In genomic region chr6:59354943-59355342, GRCm38 (mm10) we compare ENCODE assay signal across 23 mouse cellular contexts.
"Had no signal": no experiment of that assay in that cellular context is flagged by ENCODE, and none has a peak within 500 bp of the region (broad histone marks: within the 10 kb centered on the region; RNA-seq: fewer than 3 reads in every experiment).

No protein-coding gene starts in this region.

- DNase-seq: gastrocnemius, postnatal 14 days; heart, adult 18-20 months; heart, postnatal 10 days; heart, postnatal 4 days; kidney, adult 18-20 months; kidney, adult 8-10 months; kidney, postnatal 10 days; kidney, postnatal 4 days; left cerebral cortex, postnatal 4 days had no signal

- H3K27me3 ChIP-seq: heart, embryonic 12.5 days; hindbrain, embryonic 13.5 days; hindbrain, embryonic 15.5 days; intestine, embryonic 15.5 days; limb, embryonic 13.5 days; limb, embryonic 15.5 days; liver, embryonic 12.5 days had no signal

- H3K36me3 ChIP-seq: heart, embryonic 10.5 days; hindbrain, embryonic 10.5 days; hindbrain, embryonic 13.5 days; hindbrain, embryonic 15.5 days; intestine, embryonic 15.5 days; limb, embryonic 13.5 days; limb, embryonic 15.5 days; liver, embryonic 12.5 days had no signal

- H3K4me1 ChIP-seq: heart, embryonic 10.5 days; heart, embryonic 12.5 days; hindbrain, embryonic 10.5 days; hindbrain, embryonic 13.5 days; hindbrain, embryonic 15.5 days; intestine, embryonic 15.5 days; limb, embryonic 13.5 days; limb, embryonic 15.5 days; liver, embryonic 12.5 days had no signal

- ATAC-seq: inflammation-experienced regulatory T-cells, adult 6 months; intestine, embryonic 15.5 days; intestine, postnatal 0 days; liver, embryonic 12.5 days had no signal

- H3K4me3 ChIP-seq: heart, embryonic 10.5 days; heart, embryonic 12.5 days; hindbrain, embryonic 10.5 days; hindbrain, embryonic 13.5 days; hindbrain, embryonic 15.5 days; intestine, embryonic 15.5 days; layer of hippocampus, adult 2 months; left cerebral cortex, adult 2 months; limb, embryonic 13.5 days; limb, embryonic 15.5 days; liver, embryonic 12.5 days had no signal

- H3K9ac ChIP-seq: heart, embryonic 12.5 days; hindbrain, embryonic 13.5 days; hindbrain, embryonic 15.5 days; intestine, embryonic 15.5 days; limb, embryonic 13.5 days; limb, embryonic 15.5 days; liver, embryonic 12.5 days; liver, embryonic 14.5 days had no signal

- H3K4me2 ChIP-seq: heart, embryonic 12.5 days; hindbrain, embryonic 13.5 days; hindbrain, embryonic 15.5 days; intestine, embryonic 15.5 days; limb, embryonic 13.5 days; limb, embryonic 15.5 days; liver, embryonic 12.5 days had no signal

- H3K27ac ChIP-seq: heart, embryonic 10.5 days; hindbrain, embryonic 10.5 days; hindbrain, embryonic 13.5 days; hindbrain, embryonic 15.5 days; intestine, embryonic 15.5 days; layer of hippocampus, adult 2 months; left cerebral cortex, adult 2 months; limb, embryonic 13.5 days; limb, embryonic 15.5 days; liver, embryonic 12.5 days; liver, embryonic 14.5 days had no signal

- H3K9me3 ChIP-seq: heart, embryonic 10.5 days; heart, embryonic 12.5 days; hindbrain, embryonic 10.5 days; hindbrain, embryonic 13.5 days; hindbrain, embryonic 15.5 days; intestine, embryonic 15.5 days; limb, embryonic 13.5 days; limb, embryonic 15.5 days; liver, embryonic 12.5 days had no signal
